Mouse (Mus musculus) hindbrain, embryonic 12.5 days (tissue): ENCODE data around the gene Gdnf. TPM values are rescaled to one million over a fixed set of nuclear protein-coding genes. Genes with fewer than 3 reads are reported as not detected.

ENCODE experiments used
- ATAC-seq: fragments of 200-750 bp; cut with Nextera tagmentation; 2 replicates; pipeline ENCODE4 v1.8.0; 2017; ENCODE audit warnings: moderate TSS enrichment; ENCODE audit not compliant: low FRiP score
- H3K27ac ChIP-seq: fragments of 300-500 bp; sonication (generic); 2 replicates; pipeline ENCODE4 v1.5.1; 2016; ENCODE audit warnings: mild to moderate bottlenecking
- H3K27me3 ChIP-seq: fragments of 300-500 bp; sonication (generic); 2 replicates; pipeline ENCODE4 v1.6.1; 2016; ENCODE audit warnings: mild to moderate bottlenecking
- H3K36me3 ChIP-seq: fragments of 300-500 bp; sonication (generic); 2 replicates; pipeline ENCODE4 v1.6.1; 2016; ENCODE audit warnings: mild to moderate bottlenecking
- H3K4me1 ChIP-seq: fragments of 300-500 bp; sonication (generic); 2 replicates; pipeline ENCODE4 v1.6.1; 2016
- H3K4me2 ChIP-seq: fragments of 300-500 bp; sonication (generic); replicated peaks from 2 replicates; pipeline ENCODE4 v1.6.1; 2016; ENCODE audit warnings: mild to moderate bottlenecking
- H3K4me3 ChIP-seq: fragments of 300-500 bp; sonication (generic); 2 replicates; pipeline ENCODE4 v1.5.1; 2016; ENCODE audit warnings: mild to moderate bottlenecking
- H3K9ac ChIP-seq: fragments of 300-500 bp; sonication (generic); 2 replicates; pipeline ENCODE4 v1.6.1; 2016; ENCODE audit warnings: mild to moderate bottlenecking, moderate library complexity
- H3K9me3 ChIP-seq: fragments of 300-500 bp; sonication (generic); replicated peaks from 2 replicates; pipeline ENCODE4 v1.6.1; 2016; ENCODE audit warnings: mild to moderate bottlenecking
- WGBS: fragments of 180-500 bp; shearing (Covaris S2); methylation state at CpG from one replicate; pipeline ENCODE4 v1.1.7; 2016; 5-methylcytosine and 5-hydroxymethylcytosine counted together
- polyA plus RNA-seq: library from polyadenylated mRNA; unstranded; fragments of >200 nt; fragmentation: Nextera tagmentation; extraction: Ambion mirVana; gene quantifications from 2 replicates; pipeline ENCODE4 v1.2.1, GENCODE M21; 2016

Gdnf gene
- polyA plus RNA-seq, 1 experiment from 2014 or later = 0.45 TPM

DNA sequence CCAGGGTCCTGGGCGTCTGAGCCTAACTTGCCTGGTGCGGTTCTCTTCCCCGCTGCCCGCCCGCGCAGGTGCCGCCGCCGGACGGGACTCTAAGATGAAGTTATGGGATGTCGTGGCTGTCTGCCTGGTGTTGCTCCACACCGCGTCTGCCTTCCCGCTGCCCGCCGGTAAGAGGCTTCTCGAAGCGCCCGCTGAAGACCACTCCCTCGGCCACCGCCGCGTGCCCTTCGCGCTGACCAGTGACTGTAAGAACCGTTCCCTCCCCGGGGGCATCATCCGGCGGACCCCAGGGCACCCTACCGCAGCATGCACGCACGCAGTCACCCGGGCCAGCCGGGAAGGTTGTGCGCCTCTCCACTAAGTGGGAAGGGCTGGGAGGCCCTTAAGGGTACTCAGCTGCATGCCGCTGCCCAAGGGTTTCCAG, 4.9 kb downstream of the Gdnf start:
- no peak for ATAC-seq
- Histone ChIP-seq H3K4me3 (peak overlapping the region; percentile 29), H3K4me2 (peak overlapping the region; percentile 54), H3K9me3 (no peaks in the 10 kb centered on the region), H3K4me1 (peaks cover 29% of the 10 kb centered on the region), H3K27me3 (peaks cover 92% of the 10 kb centered on the region), H3K36me3 (no peaks in the 10 kb centered on the region), H3K9ac (peak overlapping the region; percentile 24; the same call in 1 of the 2 replicates), H3K27ac (no peak overlapping the region)
- under 1% methylated on average over 36 of the region's 36 CpGs for WGBS

GRCm38 (mm10) chr15:7823886-7824285, 13.2 kb downstream of the Gdnf start:
- no peak overlapping the region for H3K27ac ChIP-seq
- no peak for ATAC-seq
- no peak overlapping the region for H3K4me3 ChIP-seq
- WGBS = 65% methylated on average over 6 of the region's 6 CpGs
- no peak overlapping the region for H3K4me2 ChIP-seq
- no peaks in the 10 kb centered on the region for H3K4me1 ChIP-seq
- H3K27me3 ChIP-seq = peaks cover 11% of the 10 kb centered on the region
- H3K36me3 ChIP-seq = no peaks in the 10 kb centered on the region
- H3K9me3 ChIP-seq = no peaks in the 10 kb centered on the region
- H3K9ac ChIP-seq = no peak overlapping the region

DNA sequence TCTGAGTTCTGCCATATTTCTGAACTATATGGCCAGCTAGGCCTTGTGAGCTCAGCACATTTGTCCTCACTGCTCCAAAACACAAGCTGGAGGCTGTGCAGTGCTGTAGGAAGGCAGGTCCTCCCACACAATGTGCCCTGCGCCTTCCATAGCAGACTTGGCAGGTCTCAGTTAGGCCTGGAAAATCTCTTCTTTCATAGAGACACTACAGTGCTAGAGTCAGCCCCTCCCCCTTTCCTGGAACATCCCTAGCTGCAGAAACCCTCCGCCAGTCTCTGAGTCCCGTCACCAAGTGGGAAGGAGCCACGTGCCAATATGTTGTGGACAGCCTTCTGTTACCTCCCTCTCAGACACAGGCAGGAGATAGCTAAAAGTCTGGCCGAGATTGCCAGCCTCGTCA, 14.9 kb downstream of the Gdnf start:
- Histone ChIP-seq H3K4me1 (no peaks in the 10 kb centered on the region), H3K36me3 (no peaks in the 10 kb centered on the region), H3K4me2 (no peak overlapping the region), H3K27me3 (no peaks in the 10 kb centered on the region; the same call in 1 of the 2 replicates), H3K27ac (no peak overlapping the region), H3K4me3 (no peak overlapping the region), H3K9ac (no peak overlapping the region), H3K9me3 (no peaks in the 10 kb centered on the region)
- 50% methylated on average over 6 of the region's 6 CpGs for WGBS
- no peak for ATAC-seq

- H3K27ac ChIP-seq = no peak overlapping the region
- H3K9ac ChIP-seq = no peak overlapping the region
- no peak for ATAC-seq
- 88% methylated on average over 9 of the region's 9 CpGs for WGBS
- no peaks in the 10 kb centered on the region for H3K36me3 ChIP-seq
- no peaks in the 10 kb centered on the region for H3K27me3 ChIP-seq
- no peak overlapping the region for H3K4me2 ChIP-seq
- H3K4me3 ChIP-seq = no peak overlapping the region
- H3K4me1 ChIP-seq = no peaks in the 10 kb centered on the region
- no peaks in the 10 kb centered on the region for H3K9me3 ChIP-seq
These were observed 24.8 kb downstream of the Gdnf start for GRCm38 (mm10) chr15:7835404-7835803.

GRCm38 (mm10) chr15:7838060-7838920, 27.6 kb downstream of the Gdnf start:
- ATAC-seq = no peak
- H3K9me3 ChIP-seq = no peaks in the 10 kb centered on the region
- H3K36me3 ChIP-seq = no peaks in the 10 kb centered on the region
- H3K4me3 ChIP-seq = no peak overlapping the region
- no peak overlapping the region for H3K9ac ChIP-seq
- H3K27me3 ChIP-seq = no peaks in the 10 kb centered on the region
- H3K4me2 ChIP-seq = no peak overlapping the region
- 79% methylated on average over 8 of the region's 8 CpGs for WGBS
- no peaks in the 10 kb centered on the region for H3K4me1 ChIP-seq
- no peak overlapping the region for H3K27ac ChIP-seq

DNA sequence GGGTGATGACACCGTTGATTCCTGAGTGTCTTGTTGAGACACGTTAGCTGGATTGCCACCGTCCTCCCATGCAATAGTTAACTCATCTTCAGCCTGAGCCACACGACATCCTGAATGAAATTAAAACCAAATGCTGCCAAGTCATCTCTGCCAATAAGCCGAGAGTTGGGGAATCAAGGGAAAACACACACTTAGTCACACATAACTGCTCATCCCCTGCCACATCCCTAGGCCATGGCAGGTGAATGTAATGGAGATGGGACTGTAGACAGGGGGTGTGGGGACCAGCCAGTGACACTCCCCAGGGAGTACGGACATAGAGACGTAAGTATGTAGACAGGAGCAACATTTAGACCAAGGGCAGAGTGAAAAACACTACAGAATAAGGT, 28.3 kb downstream of the Gdnf start:
- Histone ChIP-seq H3K9me3 (no peaks in the 10 kb centered on the region), H3K4me3 (no peak overlapping the region), H3K4me1 (no peaks in the 10 kb centered on the region), H3K27ac (no peak overlapping the region), H3K36me3 (no peaks in the 10 kb centered on the region), H3K27me3 (no peaks in the 10 kb centered on the region), H3K4me2 (no peak overlapping the region), H3K9ac (no peak overlapping the region)
- WGBS = 72% methylated on average over 7 of the region's 7 CpGs
- ATAC-seq = no peak

- no peak overlapping the region for H3K27ac ChIP-seq
- no peaks in the 10 kb centered on the region for H3K9me3 ChIP-seq
- WGBS = 77% methylated on average over 1 of the region's 1 CpGs
- H3K9ac ChIP-seq = no peak overlapping the region
- H3K4me2 ChIP-seq = no peak overlapping the region
- no peak overlapping the region for H3K4me3 ChIP-seq
- H3K4me1 ChIP-seq = no peaks in the 10 kb centered on the region
- H3K27me3 ChIP-seq = no peaks in the 10 kb centered on the region
- no peaks in the 10 kb centered on the region for H3K36me3 ChIP-seq
- ATAC-seq = no peak
These were observed 31.0 kb downstream of the Gdnf start for GRCm38 (mm10) chr15:7841664-7842063.

DNA sequence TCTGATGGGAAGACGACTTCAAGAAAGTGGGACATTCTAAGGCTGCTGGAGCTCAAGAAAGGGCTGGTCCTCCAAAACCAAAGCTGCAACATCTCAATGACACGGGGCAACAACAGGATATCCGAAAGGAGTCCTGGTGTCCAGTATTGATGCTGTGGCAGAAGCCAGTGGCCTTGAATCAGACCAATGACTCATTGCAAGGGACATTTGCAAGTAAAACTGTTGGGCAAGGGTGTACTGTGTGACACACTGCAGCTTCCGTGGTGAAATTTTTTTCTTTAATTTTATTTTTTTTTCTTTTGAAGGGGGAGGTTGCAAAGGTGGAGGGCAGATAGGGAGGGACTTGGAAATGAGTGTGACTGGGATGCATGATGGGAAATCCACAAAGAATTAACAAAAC, 31.8 kb downstream of the Gdnf start:
- no peak for ATAC-seq
- 87% methylated on average over 4 of the region's 4 CpGs for WGBS

GRCm38 (mm10) chr15:7857418-7857817, 46.8 kb downstream of the Gdnf start:
- no peaks in the 10 kb centered on the region for H3K4me1 ChIP-seq
- no peaks in the 10 kb centered on the region for H3K27me3 ChIP-seq
- no peak overlapping the region for H3K4me3 ChIP-seq
- 81% methylated on average over 13 of the region's 13 CpGs for WGBS
- H3K9me3 ChIP-seq = no peaks in the 10 kb centered on the region
- no peak overlapping the region for H3K27ac ChIP-seq
- ATAC-seq = no peak
- no peak overlapping the region for H3K9ac ChIP-seq
- H3K4me2 ChIP-seq = no peak overlapping the region
- no peaks in the 10 kb centered on the region for H3K36me3 ChIP-seq

More for the DNA sequence above, 31.8 kb downstream of the Gdnf start:
- H3K36me3 ChIP-seq = no peaks in the 10 kb centered on the region
- no peak overlapping the region for H3K4me3 ChIP-seq
- no peaks in the 10 kb centered on the region for H3K27me3 ChIP-seq
- H3K27ac ChIP-seq = no peak overlapping the region
- H3K4me1 ChIP-seq = no peaks in the 10 kb centered on the region
- no peak overlapping the region for H3K9ac ChIP-seq
- no peaks in the 10 kb centered on the region for H3K9me3 ChIP-seq
- H3K4me2 ChIP-seq = no peak overlapping the region

GRCm38 (mm10) chr15:7858841-7859240, 48.2 kb downstream of the Gdnf start:
- Histone ChIP-seq H3K4me3 (no peak overlapping the region), H3K4me1 (no peaks in the 10 kb centered on the region), H3K4me2 (no peak overlapping the region), H3K36me3 (no peaks in the 10 kb centered on the region), H3K9ac (no peak overlapping the region), H3K9me3 (no peaks in the 10 kb centered on the region), H3K27ac (no peak overlapping the region), H3K27me3 (no peaks in the 10 kb centered on the region)
- no peak for ATAC-seq
- 87% methylated on average over 5 of the region's 5 CpGs for WGBS

- no peak for ATAC-seq
- no peaks in the 10 kb centered on the region for H3K4me1 ChIP-seq
These were observed 52.2 kb downstream of the Gdnf start for GRCm38 (mm10) chr15:7862890-7863289.

GRCm38 (mm10) chr15:7863328-7863727, 52.7 kb downstream of the Gdnf start:
- Histone ChIP-seq H3K27ac (no peak overlapping the region), H3K36me3 (no peaks in the 10 kb centered on the region), H3K4me3 (no peak overlapping the region), H3K4me2 (no peak overlapping the region), H3K27me3 (no peaks in the 10 kb centered on the region), H3K4me1 (no peaks in the 10 kb centered on the region), H3K9me3 (no peaks in the 10 kb centered on the region), H3K9ac (no peak overlapping the region)
- WGBS = 54% methylated on average over 5 of the region's 5 CpGs
- ATAC-seq = no peak

More at GRCm38 (mm10) chr15:7862890-7863289, 52.2 kb downstream of the Gdnf start:
- Histone ChIP-seq H3K27me3 (no peaks in the 10 kb centered on the region), H3K9me3 (no peaks in the 10 kb centered on the region), H3K9ac (no peak overlapping the region), H3K4me3 (no peak overlapping the region), H3K36me3 (no peaks in the 10 kb centered on the region), H3K27ac (no peak overlapping the region), H3K4me2 (no peak overlapping the region)
- WGBS = 91% methylated on average over 5 of the region's 5 CpGs

- Histone ChIP-seq H3K4me3 (no peak overlapping the region), H3K9ac (no peak overlapping the region), H3K27me3 (no peaks in the 10 kb centered on the region), H3K27ac (no peak overlapping the region), H3K36me3 (no peaks in the 10 kb centered on the region), H3K4me1 (no peaks in the 10 kb centered on the region), H3K9me3 (no peaks in the 10 kb centered on the region), H3K4me2 (no peak overlapping the region)
- WGBS = 96% methylated on average over 3 of the region's 3 CpGs
- no peak for ATAC-seq
These were observed 54.7 kb downstream of the Gdnf start for GRCm38 (mm10) chr15:7865305-7865704.
